Mouse (Mus musculus) myocyte (in vitro differentiated cells): ENCODE measurements around the gene Creb5. TPM values are rescaled to one million over a fixed set of nuclear protein-coding genes. Genes with fewer than 3 reads are reported as not detected.

Experiments used
- H3K27me3 ChIP-seq: one replicate; pipeline ENCODE4 v1.6.1; 2011; ENCODE audit not compliant: control insufficient read depth, insufficient read depth, insufficient read length
- H3K36me3 ChIP-seq: one replicate; pipeline ENCODE4 v1.6.1; 2011; ENCODE audit not compliant: control insufficient read depth, insufficient read depth
- H3K4me2 ChIP-seq: one replicate; pipeline ENCODE4 v1.6.1; 2011; ENCODE audit warnings: low read depth, control low read depth
- H3K4me3 ChIP-seq: one replicate; pipeline ENCODE4 v1.5.1; 2011; ENCODE audit warnings: mild to moderate bottlenecking, control low read depth, moderate library complexity
- H3K79me2 ChIP-seq: one replicate; pipeline ENCODE4 v1.6.1; 2011; ENCODE audit not compliant: control insufficient read depth, insufficient read depth
- H3ac ChIP-seq: one replicate; pipeline ENCODE4 v1.6.1; 2011; ENCODE audit not compliant: control insufficient read depth, insufficient read length
- CEBPB ChIP-seq: IDR thresholded peaks from 2 replicates; pipeline ENCODE4 v1.6.1; 2011; ENCODE audit warnings: mild to moderate bottlenecking, moderate library complexity; ENCODE audit not compliant: poor library complexity, insufficient read depth, severe bottlenecking
- E2F4 ChIP-seq: IDR thresholded peaks from one replicate; pipeline ENCODE4 v1.6.1; 2011; ENCODE audit warnings: mild to moderate bottlenecking, control low read depth, moderate library complexity; ENCODE audit not compliant: insufficient read depth
- MAX ChIP-seq: IDR thresholded peaks from one replicate; pipeline ENCODE4 v1.6.1; 2011; ENCODE audit warnings: low read depth, mild to moderate bottlenecking, control low read depth
- MYOD1 ChIP-seq, 3 experiments: IDR thresholded peaks; one replicate each; pipeline ENCODE4 v1.6.1; 2011; ENCODE audit warnings: control low read depth in 2 of 3, low read depth in 2 of 3, mild to moderate bottlenecking in 2 of 3, moderate library complexity in 1 of 3; ENCODE audit not compliant: insufficient read length in 2 of 3, control insufficient read depth in 1 of 3
- MYOG ChIP-seq, 3 experiments: IDR thresholded peaks; one replicate each; pipeline ENCODE4 v1.6.1; 2011; ENCODE audit warnings: control low read depth in 2 of 3, low read depth in 2 of 3, mild to moderate bottlenecking in 2 of 3; ENCODE audit not compliant: insufficient read length in 2 of 3, control insufficient read depth in 1 of 3, insufficient read depth in 1 of 3
- POLR2A ChIP-seq: IDR thresholded peaks from one replicate; pipeline ENCODE4 v1.6.1; 2011; ENCODE audit warnings: low read depth, mild to moderate bottlenecking, control low read depth, moderate library complexity; ENCODE audit not compliant: insufficient read length
- POLR2AphosphoS2 ChIP-seq: IDR thresholded peaks from one replicate; pipeline ENCODE4 v1.6.1; 2011; ENCODE audit warnings: low read depth, control low read depth; ENCODE audit not compliant: insufficient read length
- REST ChIP-seq: IDR thresholded peaks from one replicate; pipeline ENCODE4 v1.6.1; 2011; ENCODE audit warnings: mild to moderate bottlenecking, control low read depth, moderate library complexity; ENCODE audit not compliant: insufficient read depth, insufficient read length
- SRF ChIP-seq: IDR thresholded peaks from one replicate; pipeline ENCODE4 v1.6.1; 2011; ENCODE audit warnings: low read depth; ENCODE audit not compliant: control insufficient read depth, insufficient read length
- TCF12 ChIP-seq: IDR thresholded peaks from one replicate; pipeline ENCODE4 v1.6.1; 2011; ENCODE audit warnings: mild to moderate bottlenecking, control low read depth; ENCODE audit not compliant: poor library complexity, insufficient read depth, severe bottlenecking
- TCF3 ChIP-seq: IDR thresholded peaks from one replicate; pipeline ENCODE4 v1.6.1; 2011; ENCODE audit warnings: low read depth, control low read depth; ENCODE audit not compliant: insufficient read length
- USF1 ChIP-seq: IDR thresholded peaks from one replicate; pipeline ENCODE4 v1.6.1; 2011; ENCODE audit warnings: low read depth, mild to moderate bottlenecking, control low read depth, moderate library complexity
- polyA plus RNA-seq: library from polyadenylated mRNA; unstranded; fragments of >200 nt; fragmentation: generic; extraction: Trizol; gene quantifications from one replicate; pipeline ENCODE4 v1.2.1, GENCODE M21; 2012; ENCODE audit warnings: missing spikeins

Creb5 gene
- polyA plus RNA-seq, 1 experiment = 1.4 TPM

DNA sequence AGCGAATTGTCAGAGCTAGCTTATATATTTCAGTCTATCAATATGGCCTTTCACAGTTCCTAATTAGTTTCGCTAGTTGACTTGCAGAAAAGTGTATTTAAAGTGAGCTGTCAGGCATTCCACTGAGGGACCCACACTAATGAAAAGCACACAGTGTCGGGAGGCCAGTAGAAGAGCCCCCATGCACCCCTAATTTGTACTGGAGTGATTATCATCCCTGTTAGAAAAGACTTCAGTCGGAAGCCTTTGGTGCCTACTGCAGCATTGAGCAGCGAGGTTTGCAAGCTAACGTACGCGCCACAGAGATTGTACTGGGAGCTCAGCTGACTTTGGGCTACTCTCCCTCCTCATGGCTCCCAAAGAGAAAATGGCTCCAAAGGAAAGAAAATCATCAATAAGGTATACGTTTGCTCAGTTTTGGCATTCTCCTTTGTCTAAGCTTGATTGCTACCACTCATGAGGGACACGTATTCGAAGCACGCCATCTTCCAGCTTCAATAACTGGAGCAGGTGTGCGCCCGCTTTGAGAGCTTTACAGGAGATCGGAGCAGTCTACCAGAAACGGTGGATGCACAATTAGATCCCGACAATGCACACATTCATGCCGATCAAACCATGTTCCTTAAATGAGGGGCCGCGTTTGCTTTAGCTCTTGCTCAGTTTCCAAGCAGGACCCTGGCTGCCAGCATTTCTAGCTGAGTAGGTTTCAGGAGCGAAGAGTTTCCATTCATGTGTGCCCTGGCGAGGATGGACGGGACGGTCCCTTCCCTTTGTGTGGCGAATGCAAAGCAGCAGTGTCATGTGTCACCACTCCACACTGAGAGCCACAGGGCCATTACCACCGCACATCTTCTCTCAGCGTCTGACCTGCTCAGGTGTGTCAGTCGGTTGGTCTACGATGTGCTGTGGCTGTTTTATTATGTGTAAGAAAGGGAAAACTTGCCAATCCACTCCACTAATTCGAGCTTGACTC lies 354.8 kb downstream of the Creb5 start:
- no peaks in the 10 kb centered on the region for H3K79me2 ChIP-seq
- no peak overlapping the region for H3K4me2 ChIP-seq
- no peaks in the 10 kb centered on the region for H3K27me3 ChIP-seq
- H3ac ChIP-seq = no peak overlapping the region
- TF ChIP-seq USF1 (no peak), CEBPB (no peak), MYOD1 (IDR thresholded peaks at IDR 0.05; ENCODE audit: control insufficient read depth in 1 of 3, insufficient read length in 2 of 3, low read depth in 2 of 3) (no peak), MYOG (IDR thresholded peaks at IDR 0.05; ENCODE audit: control insufficient read depth in 1 of 3, insufficient read depth in 1 of 3, insufficient read length in 2 of 3, low read depth in 2 of 3) (no peak), TCF12 (no peak), POLR2A (no peak), TCF3 (no peak), E2F4 (no peak), REST (no peak), SRF (no peak), MAX (no peak), POLR2AphosphoS2 (no peak)
- no peak overlapping the region for H3K4me3 ChIP-seq
- no peaks in the 10 kb centered on the region for H3K36me3 ChIP-seq

DNA sequence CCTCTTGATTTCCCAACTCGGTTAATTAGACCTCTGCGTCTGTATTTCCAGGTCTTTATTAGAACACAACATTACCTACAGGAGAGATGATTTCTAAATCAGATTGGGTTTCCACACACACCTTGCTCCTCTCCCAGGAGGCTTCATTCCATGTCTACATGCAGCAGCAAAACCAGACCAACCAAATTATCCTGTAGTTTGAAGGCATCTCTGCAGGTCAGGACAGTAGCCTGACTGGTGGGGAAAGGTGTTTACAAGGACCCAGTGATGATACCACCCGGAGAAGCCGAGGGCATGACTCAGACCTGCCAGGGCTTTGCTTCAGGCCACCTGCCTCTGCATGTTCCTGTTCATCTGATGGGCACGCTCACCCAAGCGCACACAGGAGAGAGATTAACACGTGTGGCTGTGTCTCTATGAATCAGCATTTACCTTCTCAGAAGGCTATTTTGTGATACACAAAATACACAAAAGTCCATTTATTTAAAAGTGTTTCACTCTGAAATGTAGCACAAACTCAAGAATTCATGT lies 355.8 kb downstream of the Creb5 start:
- no peaks in the 10 kb centered on the region for H3K27me3 ChIP-seq
- no peak overlapping the region for H3K4me2 ChIP-seq
- H3ac ChIP-seq = no peak overlapping the region
- H3K36me3 ChIP-seq = no peaks in the 10 kb centered on the region
- no peaks in the 10 kb centered on the region for H3K79me2 ChIP-seq
- TF ChIP-seq MYOG (IDR thresholded peaks at IDR 0.05; ENCODE audit: control insufficient read depth in 1 of 3, insufficient read depth in 1 of 3, insufficient read length in 2 of 3, low read depth in 2 of 3) = no peak
- no peak for TF ChIP-seq USF1
- TF ChIP-seq POLR2AphosphoS2 = no peak
- no peak overlapping the region for H3K4me3 ChIP-seq

DNA sequence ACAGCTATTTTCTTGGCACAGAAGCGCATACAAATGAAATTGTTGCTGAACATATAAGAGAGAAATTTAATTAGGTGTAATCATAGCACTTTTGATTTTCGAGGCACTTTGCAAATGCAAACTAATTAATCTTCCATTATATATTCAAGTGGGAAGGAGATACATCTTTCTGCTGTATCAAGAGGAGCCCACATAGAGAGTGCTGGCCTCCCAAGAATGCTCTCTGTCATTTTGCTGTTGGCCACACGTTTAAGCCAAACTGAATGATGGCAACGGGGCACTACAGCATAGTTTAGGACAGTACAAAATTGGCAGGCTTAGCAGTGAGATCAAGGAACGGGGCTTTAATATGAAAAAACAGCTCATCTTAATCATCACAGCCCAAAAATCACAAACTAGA lies 356.4 kb downstream of the Creb5 start:
- Histone ChIP-seq H3K36me3 (no peaks in the 10 kb centered on the region), H3K4me2 (no peak overlapping the region), H3K79me2 (no peaks in the 10 kb centered on the region)

DNA sequence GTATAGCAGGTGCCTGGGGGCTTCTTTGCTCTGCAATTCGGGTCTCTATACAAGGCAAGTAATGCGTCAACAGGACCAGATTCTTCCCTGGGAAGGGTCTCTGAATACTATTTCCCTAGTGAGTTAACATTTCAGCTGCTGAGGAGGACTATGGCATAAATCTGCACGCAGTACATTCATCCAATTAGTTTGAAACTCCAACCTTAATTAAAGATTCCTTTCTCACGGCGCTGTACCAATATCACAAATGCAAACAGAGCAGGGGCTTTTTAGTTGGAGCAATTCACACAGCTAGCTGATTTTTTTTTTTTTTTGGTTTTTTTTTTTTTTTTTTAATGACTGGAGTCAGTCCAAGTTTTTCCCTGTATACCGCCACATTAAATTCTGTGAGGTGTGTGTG lies 357.0 kb downstream of the Creb5 start:
- no peak overlapping the region for H3ac ChIP-seq
- no peak overlapping the region for H3K4me3 ChIP-seq
- H3K4me2 ChIP-seq = no peak overlapping the region
- TF ChIP-seq E2F4 (no peak), SRF (no peak), MYOD1 (IDR thresholded peaks at IDR 0.05; ENCODE audit: control insufficient read depth in 1 of 3, insufficient read length in 2 of 3, low read depth in 2 of 3) (no peak), MAX (no peak), POLR2A (no peak), USF1 (no peak), CEBPB (no peak), MYOG (IDR thresholded peaks at IDR 0.05; ENCODE audit: control insufficient read depth in 1 of 3, insufficient read depth in 1 of 3, insufficient read length in 2 of 3, low read depth in 2 of 3) (no peak), REST (no peak), TCF3 (no peak), TCF12 (no peak), POLR2AphosphoS2 (no peak)
- H3K36me3 ChIP-seq = no peaks in the 10 kb centered on the region
- no peaks in the 10 kb centered on the region for H3K27me3 ChIP-seq
- H3K79me2 ChIP-seq = no peaks in the 10 kb centered on the region

More for the DNA sequence above, 356.4 kb downstream of the Creb5 start:
- no peak for TF ChIP-seq REST
- no peak for TF ChIP-seq MAX
- TF ChIP-seq TCF12 = no peak
- TF ChIP-seq E2F4 = no peak
- TF ChIP-seq USF1 = no peak
- TF ChIP-seq CEBPB = no peak
- no peak for TF ChIP-seq TCF3
- no peak for TF ChIP-seq SRF
- no peak for TF ChIP-seq POLR2AphosphoS2
- TF ChIP-seq MYOD1 (IDR thresholded peaks at IDR 0.05; ENCODE audit: control insufficient read depth in 1 of 3, insufficient read length in 2 of 3, low read depth in 2 of 3) = no peak
- TF ChIP-seq MYOG (IDR thresholded peaks at IDR 0.05; ENCODE audit: control insufficient read depth in 1 of 3, insufficient read depth in 1 of 3, insufficient read length in 2 of 3, low read depth in 2 of 3) = no peak
- Histone ChIP-seq H3ac (no peak overlapping the region), H3K27me3 (no peaks in the 10 kb centered on the region), H3K4me3 (no peak overlapping the region)

DNA sequence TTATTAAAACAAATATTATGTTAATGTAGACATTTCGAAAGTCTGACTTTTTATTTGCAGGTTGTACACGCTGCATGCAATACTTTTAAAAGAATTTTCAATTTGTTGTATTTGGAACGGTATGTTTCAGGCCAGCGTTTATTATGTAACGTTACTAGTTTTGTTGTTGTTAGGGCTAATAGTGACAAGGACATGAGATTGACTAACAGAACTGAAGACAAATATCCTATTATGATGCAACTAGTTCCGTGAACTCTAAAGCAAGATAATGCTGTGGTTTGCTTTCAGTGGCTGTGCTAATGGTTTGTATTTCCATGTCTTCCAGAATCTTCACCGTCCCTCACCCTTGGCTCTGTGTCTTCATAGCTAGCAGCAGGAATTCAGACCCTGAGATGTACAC lies 357.9 kb downstream of the Creb5 start:
- no peak overlapping the region for H3K4me2 ChIP-seq
- H3K27me3 ChIP-seq = no peaks in the 10 kb centered on the region
- no peaks in the 10 kb centered on the region for H3K79me2 ChIP-seq
- H3K4me3 ChIP-seq = no peak overlapping the region
- no peak overlapping the region for H3ac ChIP-seq
- H3K36me3 ChIP-seq = no peaks in the 10 kb centered on the region
- TF ChIP-seq TCF3 = no peak
